Mouse (Mus musculus): ENCODE data around the gene Mipep. TPM values are rescaled to one million over a fixed set of nuclear protein-coding genes. Genes with fewer than 3 reads are reported as not detected.

Mipep gene
- polyA plus RNA-seq, 1 experiment from 2014 or later = 18.2 TPM

DNA sequence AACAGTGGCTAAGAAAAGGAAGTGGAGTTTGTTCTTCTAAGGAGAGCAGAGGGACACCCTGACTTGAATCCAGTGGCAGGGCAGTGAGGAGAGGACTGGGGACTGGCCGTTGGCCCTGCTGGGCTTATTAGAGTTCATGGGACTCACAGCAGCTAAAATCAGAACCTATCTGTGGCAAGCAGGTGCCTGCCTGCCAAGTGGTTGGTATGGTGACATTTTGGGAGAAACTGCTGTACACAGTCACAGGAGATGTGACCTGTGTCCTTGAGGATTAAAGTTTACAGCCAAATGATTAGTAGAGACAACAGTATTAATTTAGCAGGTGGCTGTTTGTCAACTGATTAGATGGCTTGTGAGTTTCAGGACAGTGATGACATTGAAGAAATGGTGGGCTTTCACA is 21.5 kb downstream of the Mipep start:
- no peak for ATAC-seq (ENCODE audit: insufficient read depth, low FRiP score, low read depth)
- WGBS = 68% methylated on average over 1 of the region's 1 CpGs
- 0 out of 2 replicates have a peak, but pooled peaks cover 3% of the 10 kb centered on the region for H3K36me3 ChIP-seq

DNA sequence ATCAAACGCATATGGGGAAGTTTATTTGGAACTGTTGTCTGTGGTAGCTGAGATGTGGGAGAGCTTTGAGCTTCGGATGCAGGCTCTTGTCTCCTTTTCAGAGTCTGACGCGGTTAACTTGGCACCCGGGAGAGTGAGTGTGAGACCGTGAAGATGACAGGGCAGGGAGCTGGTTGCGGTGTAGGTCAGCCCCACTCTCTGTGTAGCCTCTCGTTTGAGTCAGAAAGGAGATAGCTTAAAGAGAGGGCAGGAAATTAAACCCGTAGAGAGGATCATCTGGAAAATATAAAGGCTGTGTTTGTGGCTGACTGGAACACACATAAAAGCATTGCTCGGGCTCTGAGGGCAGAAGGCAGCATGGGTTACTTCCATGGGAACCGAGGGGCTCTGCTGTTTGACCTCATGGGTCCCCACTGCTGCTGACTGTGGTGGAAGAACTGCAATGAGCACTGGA is 22.5 kb downstream of the Mipep start:
- WGBS = 44% methylated on average over 11 of the region's 11 CpGs
- ATAC-seq (ENCODE audit: insufficient read depth, low FRiP score, low read depth) = no peak

More for the DNA sequence above, 21.5 kb downstream of the Mipep start:
- Histone ChIP-seq H3K4me3 (replicated peaks) (no peak overlapping the region), H3K4me2 (no peak overlapping the region), H3K4me1 (no peaks in the 10 kb centered on the region), H3K27me3 (replicated peaks) (no peaks in the 10 kb centered on the region), H3K9me3 (no peaks in the 10 kb centered on the region), H3K27ac (no peak overlapping the region), H3K9ac (no peak overlapping the region)

DNA sequence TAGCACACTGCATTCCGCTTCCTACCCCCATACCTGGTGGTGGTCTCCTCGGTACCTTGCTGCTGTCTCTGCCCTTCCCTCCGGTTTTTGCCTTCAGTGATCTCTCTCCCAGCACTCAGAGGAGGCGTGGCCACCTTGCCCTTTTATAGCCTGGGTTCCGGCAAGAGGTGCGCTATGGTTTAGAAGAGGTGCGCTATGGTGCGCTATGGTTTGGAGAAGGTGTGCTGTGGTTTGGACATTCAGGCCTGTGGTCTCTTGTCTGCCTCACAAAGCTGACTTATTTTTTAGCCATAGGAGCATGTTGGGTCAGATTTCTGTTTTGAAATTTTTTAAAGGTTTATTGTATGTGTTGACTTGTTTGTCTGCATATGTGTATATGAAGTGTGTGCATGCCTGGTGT is 25.5 kb downstream of the Mipep start:
- 89% methylated on average over 8 of the region's 8 CpGs for WGBS
- no peak for ATAC-seq (ENCODE audit: insufficient read depth, low FRiP score, low read depth)
- no peaks in the 10 kb centered on the region for H3K27me3 ChIP-seq (replicated peaks)

More for the DNA sequence above, 22.5 kb downstream of the Mipep start:
- H3K27ac ChIP-seq = no peak overlapping the region
- no peaks in the 10 kb centered on the region for H3K9me3 ChIP-seq
- H3K4me3 ChIP-seq (replicated peaks) = no peak overlapping the region
- 0 out of 2 replicates have a peak, but pooled peaks cover 3% of the 10 kb centered on the region for H3K36me3 ChIP-seq
- H3K27me3 ChIP-seq (replicated peaks) = no peaks in the 10 kb centered on the region
- H3K9ac ChIP-seq = no peak overlapping the region
- no peaks in the 10 kb centered on the region for H3K4me1 ChIP-seq
- no peak overlapping the region for H3K4me2 ChIP-seq

DNA sequence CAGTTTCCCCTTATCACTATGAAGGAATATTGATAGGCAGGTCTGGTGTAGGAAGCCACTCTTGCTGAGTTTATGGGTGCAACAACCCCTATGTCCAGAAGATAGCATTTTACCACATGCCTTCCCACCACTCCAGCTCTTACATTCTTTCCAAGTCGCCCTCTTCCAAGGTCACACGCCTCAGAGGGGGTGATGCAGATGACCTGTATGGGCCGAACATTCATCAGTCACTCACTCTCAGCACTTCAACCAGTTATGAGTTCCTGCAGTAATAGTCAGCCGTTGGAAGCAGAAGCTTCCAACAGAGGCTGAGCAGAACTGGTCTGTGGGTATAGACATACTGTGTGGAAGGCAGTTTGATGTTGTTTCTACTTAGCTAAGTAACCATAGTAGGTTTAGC is 27.2 kb downstream of the Mipep start:
- Histone ChIP-seq H3K9ac (no peak overlapping the region), H3K27me3 (replicated peaks) (no peaks in the 10 kb centered on the region), H3K4me2 (no peak overlapping the region), H3K4me3 (replicated peaks) (no peak overlapping the region), H3K4me1 (no peaks in the 10 kb centered on the region), H3K9me3 (no peaks in the 10 kb centered on the region), H3K27ac (no peak overlapping the region), H3K36me3 (peaks cover 4% of the 10 kb centered on the region; the same call in 1 of the 2 replicates)
- no peak for ATAC-seq (ENCODE audit: insufficient read depth, low FRiP score, low read depth)
- 82% methylated on average over 4 of the region's 4 CpGs for WGBS

More for the DNA sequence above, 25.5 kb downstream of the Mipep start:
- H3K9me3 ChIP-seq = no peaks in the 10 kb centered on the region
- no peaks in the 10 kb centered on the region; the same call in 1 of the 2 replicates for H3K36me3 ChIP-seq
- H3K4me1 ChIP-seq = no peaks in the 10 kb centered on the region
- H3K4me2 ChIP-seq = no peak overlapping the region
- H3K27ac ChIP-seq = no peak overlapping the region
- H3K9ac ChIP-seq = no peak overlapping the region
- no peak overlapping the region for H3K4me3 ChIP-seq (replicated peaks)

DNA sequence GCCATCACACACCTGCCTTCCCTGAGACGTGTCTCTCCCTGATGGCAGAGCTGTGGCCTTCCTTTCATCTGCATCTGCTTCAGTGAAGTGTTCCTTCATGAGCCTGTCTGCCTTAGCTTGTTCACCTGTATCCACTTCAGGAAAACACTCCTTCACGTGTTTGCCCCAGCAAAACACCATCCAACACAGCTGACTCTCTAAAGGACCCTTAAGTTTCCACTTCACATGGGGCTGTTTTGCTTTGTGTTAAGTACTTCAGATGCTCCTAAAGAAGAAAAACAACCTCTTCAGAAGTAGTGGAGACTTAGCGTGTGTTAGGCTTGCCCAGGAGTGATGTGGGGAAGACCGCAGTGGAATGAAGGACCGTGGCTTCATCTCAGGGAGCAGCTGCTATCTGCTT is 30.7 kb downstream of the Mipep start:
- H3K4me1 ChIP-seq = no peaks in the 10 kb centered on the region
- 90% methylated on average over 5 of the region's 5 CpGs for WGBS
- ATAC-seq (ENCODE audit: insufficient read depth, low FRiP score, low read depth) = no peak
- H3K36me3 ChIP-seq = peaks cover 4% of the 10 kb centered on the region; the same call in 1 of the 2 replicates
- H3K9me3 ChIP-seq = no peaks in the 10 kb centered on the region
- H3K9ac ChIP-seq = no peak overlapping the region
- H3K4me2 ChIP-seq = no peak overlapping the region
- H3K27ac ChIP-seq = no peak overlapping the region
- no peak overlapping the region for H3K4me3 ChIP-seq (replicated peaks)
- no peaks in the 10 kb centered on the region for H3K27me3 ChIP-seq (replicated peaks)

DNA sequence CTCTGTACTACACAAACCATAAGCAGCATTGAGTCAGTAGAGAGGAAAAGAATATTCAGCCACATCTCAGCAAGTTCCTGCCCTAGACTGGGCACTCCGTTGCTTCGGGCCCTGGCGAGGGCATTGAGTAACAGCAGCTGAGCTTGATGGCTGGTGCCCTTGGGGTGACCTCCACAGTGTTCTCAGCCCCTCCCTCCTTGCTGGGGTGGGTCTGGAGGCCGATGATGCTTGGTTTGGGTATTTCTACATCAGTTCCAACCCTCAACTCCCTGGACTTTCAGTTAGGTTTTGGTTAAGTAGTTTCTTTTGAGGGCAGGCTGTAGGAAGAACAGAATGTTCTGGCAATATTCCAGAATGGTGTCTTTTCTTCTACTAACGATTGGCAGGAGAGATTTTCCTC is 33.7 kb downstream of the Mipep start:
- 67% methylated on average over 5 of the region's 5 CpGs for WGBS
- no peaks in the 10 kb centered on the region for H3K27me3 ChIP-seq (replicated peaks)
- no peak for ATAC-seq (ENCODE audit: insufficient read depth, low FRiP score, low read depth)
- H3K4me3 ChIP-seq (replicated peaks) = no peak overlapping the region
- H3K4me2 ChIP-seq = no peak overlapping the region
- no peak overlapping the region for H3K27ac ChIP-seq
- H3K4me1 ChIP-seq = no peaks in the 10 kb centered on the region
- H3K9ac ChIP-seq = no peak overlapping the region
- H3K9me3 ChIP-seq = no peaks in the 10 kb centered on the region
- H3K36me3 ChIP-seq = peaks cover 4% of the 10 kb centered on the region; the same call in 1 of the 2 replicates

DNA sequence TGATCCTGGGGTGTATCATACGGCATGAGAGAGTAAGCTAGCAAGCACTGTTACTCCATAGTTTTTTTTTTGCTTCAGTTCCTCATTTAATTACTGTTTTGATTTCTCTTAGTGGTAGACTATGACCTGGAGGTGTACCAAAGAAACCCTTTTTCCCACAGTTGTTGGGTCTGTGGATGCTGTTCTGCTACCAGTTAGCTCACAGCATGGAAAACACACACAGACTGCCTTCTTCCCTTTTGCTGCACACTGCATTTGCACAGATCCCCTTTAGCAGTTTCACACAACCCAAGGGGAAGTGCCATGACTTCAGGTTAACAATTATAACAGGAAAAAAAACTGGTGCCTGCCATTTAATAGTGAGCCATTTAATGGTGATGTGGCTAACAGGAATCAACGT is 45.7 kb downstream of the Mipep start:
- no peaks in the 10 kb centered on the region for H3K4me1 ChIP-seq
- H3K9me3 ChIP-seq = no peaks in the 10 kb centered on the region
- WGBS = 88% methylated on average over 2 of the region's 2 CpGs
- no peak overlapping the region for H3K9ac ChIP-seq
- no peak overlapping the region for H3K4me2 ChIP-seq
- no peak for ATAC-seq (ENCODE audit: insufficient read depth, low FRiP score, low read depth)
- H3K27ac ChIP-seq = no peak overlapping the region
- no peak overlapping the region for H3K4me3 ChIP-seq (replicated peaks)
- no peaks in the 10 kb centered on the region for H3K27me3 ChIP-seq (replicated peaks)
- peaks cover 15% of the 10 kb centered on the region for H3K36me3 ChIP-seq

DNA sequence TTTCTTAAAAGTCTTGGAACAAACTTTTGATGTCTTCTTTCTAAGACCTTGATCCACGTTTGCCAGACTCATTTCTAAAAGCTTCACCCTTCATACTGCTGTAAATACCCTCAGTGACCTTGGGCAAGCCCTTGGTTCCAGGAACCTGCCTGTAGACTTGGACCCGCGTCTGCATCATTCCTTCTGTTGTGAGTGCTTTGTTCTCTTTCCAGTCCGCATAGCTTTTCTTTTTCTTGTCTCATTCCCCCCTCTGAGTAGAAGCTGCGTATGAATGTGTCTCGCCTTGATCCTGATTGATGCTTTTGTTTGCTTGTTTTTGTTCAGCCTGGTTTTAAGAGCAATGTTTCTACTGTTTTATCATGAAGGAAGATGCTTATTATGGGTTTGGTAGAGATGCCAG is 52.3 kb downstream of the Mipep start:
- H3K36me3 ChIP-seq = peaks cover 9% of the 10 kb centered on the region
- ATAC-seq (ENCODE audit: insufficient read depth, low FRiP score, low read depth) = no peak
- 0 out of 2 replicates have a peak, but pooled peaks cover 1% of the 10 kb centered on the region for H3K4me1 ChIP-seq
- WGBS = 83% methylated on average over 6 of the region's 6 CpGs
- H3K27ac ChIP-seq = no peak overlapping the region
- no peak overlapping the region for H3K4me3 ChIP-seq (replicated peaks)
- no peaks in the 10 kb centered on the region for H3K9me3 ChIP-seq
- H3K4me2 ChIP-seq = no peak overlapping the region
- no peak overlapping the region for H3K9ac ChIP-seq
- H3K27me3 ChIP-seq (replicated peaks) = no peaks in the 10 kb centered on the region

DNA sequence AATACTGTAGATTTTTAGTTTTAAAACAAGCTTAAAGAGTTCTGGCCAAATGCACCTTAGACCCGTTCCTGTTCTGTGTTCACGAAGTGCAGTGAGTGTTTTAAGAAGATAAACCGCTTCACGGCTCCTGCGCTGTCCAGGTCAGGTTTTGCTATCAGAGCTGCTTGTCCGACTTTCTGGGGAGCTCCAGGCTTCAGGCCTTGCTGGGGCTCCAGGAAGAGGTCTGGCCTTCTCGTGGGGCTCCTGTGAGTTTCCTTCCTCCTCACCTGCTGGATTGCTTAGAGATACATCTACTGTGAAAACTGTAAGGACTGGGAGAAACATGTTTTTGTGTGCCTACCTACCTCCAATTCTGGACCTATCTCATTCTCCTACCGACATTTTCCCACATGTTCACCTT is 55.3 kb downstream of the Mipep start:
- no peak for ATAC-seq (ENCODE audit: insufficient read depth, low FRiP score, low read depth)

DNA sequence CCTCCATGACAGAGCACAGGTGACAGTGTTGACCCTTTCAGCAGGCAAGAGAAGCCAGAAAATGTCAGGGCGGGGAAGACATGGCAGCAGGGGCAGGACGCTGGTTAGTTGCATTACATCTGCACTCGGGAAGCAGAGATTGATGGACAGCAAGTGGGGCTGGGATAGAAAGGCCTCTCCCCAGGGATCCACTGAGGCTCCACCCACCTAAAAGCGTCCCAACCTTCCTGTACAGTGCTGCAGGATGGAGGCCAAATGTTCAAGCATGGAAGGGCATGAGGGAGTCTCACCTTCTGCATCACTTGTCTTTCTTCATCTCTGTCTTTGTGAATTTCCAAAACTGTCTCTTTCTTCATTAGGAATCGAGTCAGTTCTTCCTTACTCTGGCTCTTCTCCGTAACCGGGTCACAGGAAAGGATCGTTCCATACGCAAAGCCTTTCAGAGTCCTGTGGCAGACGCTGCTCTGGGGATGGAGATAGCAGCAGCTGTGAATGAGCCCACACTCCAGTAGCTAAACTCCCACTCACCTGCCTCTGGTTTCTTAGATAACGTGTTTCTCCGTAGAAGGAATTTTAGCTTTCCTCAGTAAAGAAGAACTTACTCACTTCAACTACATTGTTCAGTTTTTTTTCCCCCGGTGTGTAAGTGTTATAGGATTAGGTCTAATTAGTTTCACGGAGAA is 57.7 kb downstream of the Mipep start:
- Histone ChIP-seq H3K27me3 (replicated peaks) (no peaks in the 10 kb centered on the region), H3K9me3 (no peaks in the 10 kb centered on the region), H3K4me3 (replicated peaks) (no peak overlapping the region), H3K4me2 (no peak overlapping the region), H3K27ac (no peak overlapping the region), H3K36me3 (no peaks in the 10 kb centered on the region), H3K4me1 (0 out of 2 replicates have a peak, but pooled peaks cover 4% of the 10 kb centered on the region), H3K9ac (no peak overlapping the region)
- 76% methylated on average over 14 of the region's 14 CpGs for WGBS
- no peak for ATAC-seq (ENCODE audit: insufficient read depth, low FRiP score, low read depth)

More for the DNA sequence above, 55.3 kb downstream of the Mipep start:
- H3K4me2 ChIP-seq = no peak overlapping the region
- no peak overlapping the region for H3K27ac ChIP-seq
- H3K9ac ChIP-seq = no peak overlapping the region
- no peak overlapping the region for H3K4me3 ChIP-seq (replicated peaks)
- WGBS = 78% methylated on average over 8 of the region's 8 CpGs
- H3K36me3 ChIP-seq = no peaks in the 10 kb centered on the region
- H3K9me3 ChIP-seq = no peaks in the 10 kb centered on the region
- no peaks in the 10 kb centered on the region for H3K27me3 ChIP-seq (replicated peaks)
- 0 out of 2 replicates have a peak, but pooled peaks cover 4% of the 10 kb centered on the region for H3K4me1 ChIP-seq

DNA sequence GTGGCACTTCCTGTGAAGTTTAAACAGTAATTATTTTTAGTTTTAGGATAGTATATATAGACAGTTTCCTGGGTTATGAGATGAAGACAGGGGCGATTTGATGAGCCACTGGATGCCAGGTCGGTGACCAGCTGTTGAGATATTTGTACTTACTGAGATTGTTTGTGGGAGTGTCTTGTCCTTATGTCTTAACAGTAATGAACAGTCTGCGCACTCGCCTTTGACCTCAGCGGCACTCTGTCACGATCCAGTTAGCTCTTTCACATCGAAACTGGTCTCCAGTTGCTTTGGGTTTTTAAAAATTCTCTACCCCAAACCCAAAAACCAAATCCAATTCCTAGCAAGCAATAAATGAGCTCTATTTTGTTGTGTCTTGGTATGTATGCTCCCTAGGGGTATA is 59.2 kb downstream of the Mipep start:
- no peak overlapping the region for H3K27ac ChIP-seq

DNA sequence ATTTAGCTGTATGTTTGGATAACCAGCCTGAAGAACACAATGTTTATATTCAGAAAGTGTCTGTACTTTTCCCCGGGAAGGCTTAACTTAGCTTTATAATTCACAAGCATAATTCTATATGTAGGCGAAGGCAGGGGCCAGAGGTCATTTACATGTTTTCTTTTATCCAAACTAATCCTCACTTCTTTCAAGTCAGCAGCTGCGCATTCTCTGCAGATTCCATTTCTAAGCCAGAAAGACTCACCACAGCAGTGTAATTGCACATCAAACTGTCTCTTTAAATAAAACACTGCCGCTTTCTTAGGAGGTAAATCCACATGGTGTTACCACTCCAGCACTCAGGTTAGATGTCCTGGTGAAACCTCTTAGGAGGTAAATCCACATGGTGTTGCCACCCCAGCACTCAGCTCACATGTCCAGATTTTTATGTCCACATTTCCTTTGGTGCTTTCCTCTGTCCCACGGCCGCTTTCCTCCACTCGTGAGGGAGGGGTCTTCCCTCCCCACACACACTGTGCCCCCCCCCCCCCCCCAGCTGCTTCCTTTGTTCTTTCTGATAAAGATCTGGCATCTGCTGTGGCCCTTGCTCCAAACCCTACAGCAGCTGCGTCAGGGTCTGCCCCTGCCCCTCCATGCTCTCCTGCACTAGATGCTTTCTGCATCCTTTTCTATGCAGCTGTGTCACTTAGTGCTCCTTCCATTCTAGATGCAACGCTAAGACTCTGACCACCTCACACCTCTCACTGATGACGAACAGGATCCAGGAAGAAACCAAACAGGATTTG is 61.1 kb downstream of the Mipep start:
- Histone ChIP-seq H3K4me2 (no peak overlapping the region), H3K4me3 (replicated peaks) (no peak overlapping the region), H3K9me3 (no peaks in the 10 kb centered on the region), H3K27ac (0 out of 2 replicates have a peak overlapping the region, but pooled peaks have one; percentile 8), H3K27me3 (replicated peaks) (no peaks in the 10 kb centered on the region), H3K9ac (no peak overlapping the region), H3K4me1 (0 out of 2 replicates have a peak, but pooled peaks cover 4% of the 10 kb centered on the region), H3K36me3 (no peaks in the 10 kb centered on the region)
- no peak for ATAC-seq (ENCODE audit: insufficient read depth, low FRiP score, low read depth)
- WGBS = 29% methylated on average over 10 of the region's 10 CpGs

More for the DNA sequence above, 59.2 kb downstream of the Mipep start:
- Histone ChIP-seq H3K27me3 (replicated peaks) (no peaks in the 10 kb centered on the region), H3K9me3 (no peaks in the 10 kb centered on the region), H3K4me1 (0 out of 2 replicates have a peak, but pooled peaks cover 4% of the 10 kb centered on the region), H3K4me2 (no peak overlapping the region), H3K9ac (no peak overlapping the region), H3K36me3 (no peaks in the 10 kb centered on the region), H3K4me3 (replicated peaks) (no peak overlapping the region)
- no peak for ATAC-seq (ENCODE audit: insufficient read depth, low FRiP score, low read depth)
- 76% methylated on average over 7 of the region's 7 CpGs for WGBS
